Mouse (Mus musculus) CH12.LX (cell line): Measurements from ENCODE around the gene Gm20458. TPM values are rescaled to one million over a fixed set of nuclear protein-coding genes. Genes with fewer than 3 reads are reported as not detected.

ENCODE experiments used
- DNase-seq: peaks from one replicate; pipeline ENCODE4 v3.0.0-alpha.2; 2013; ENCODE audit errors: extremely low read depth
- H3K27ac ChIP-seq: 2 replicates; pipeline ENCODE4 v1.5.1; 2012; ENCODE audit warnings: low read depth, mild to moderate bottlenecking, control low read depth, moderate library complexity; ENCODE audit not compliant: insufficient read depth
- H3K27me3 ChIP-seq: replicated peaks from 2 replicates; pipeline ENCODE3; 2012; ENCODE audit warnings: inconsistent platforms
- H3K36me3 ChIP-seq, 2 experiments: replicated peaks in 1 of 2; 2 replicates each; pipeline versions ENCODE3 to v1.6.1; 2012; ENCODE audit warnings: inconsistent platforms in 1 of 2, low read length in 1 of 2, mild to moderate bottlenecking in 1 of 2, mixed read lengths in 1 of 2, moderate library complexity in 1 of 2; ENCODE audit not compliant: control insufficient read depth in 1 of 2, insufficient read depth in 1 of 2
- H3K4me1 ChIP-seq, 2 experiments: 2 replicates each; pipeline ENCODE4 v1.6.1; 2012; ENCODE audit warnings: inconsistent platforms in 1 of 2, moderate library complexity in 1 of 2; ENCODE audit not compliant: insufficient read depth in 2 of 2, control insufficient read depth in 1 of 2
- H3K4me2 ChIP-seq: 2 replicates; pipeline ENCODE4 v1.6.1; 2012; ENCODE audit warnings: low read depth, mild to moderate bottlenecking, control low read depth; ENCODE audit not compliant: poor library complexity, insufficient read depth, severe bottlenecking
- H3K4me3 ChIP-seq, 3 experiments: fragments of 150-350 bp in 1 of 3; sonication (generic) in 1 of 3; replicated peaks in 1 of 3; 2 replicates each; pipeline versions ENCODE3 to v1.5.1; 2011 to 2012; ENCODE audit warnings: low read depth in 2 of 3, low read length in 2 of 3, mild to moderate bottlenecking in 2 of 3, moderate library complexity in 2 of 3, control low read depth in 1 of 3, improper control_type of control experiment in 1 of 3, inconsistent platforms in 1 of 3, mixed read lengths in 1 of 3; ENCODE audit not compliant: poor library complexity in 1 of 3
- H3K79me2 ChIP-seq: replicated peaks from 2 replicates; pipeline ENCODE4 v1.6.1; 2012; ENCODE audit warnings: mild to moderate bottlenecking, moderate library complexity; ENCODE audit not compliant: control insufficient read depth, poor library complexity, insufficient read depth, severe bottlenecking; ENCODE audit errors: extremely low read depth
- H3K9ac ChIP-seq: 2 replicates; pipeline ENCODE4 v1.6.1; 2012; ENCODE audit warnings: low read depth, mild to moderate bottlenecking, control low read depth, moderate library complexity; ENCODE audit not compliant: insufficient read depth
- H3K9me3 ChIP-seq: replicated peaks from 2 replicates; pipeline ENCODE3; 2012; ENCODE audit warnings: low read length, inconsistent platforms, mixed read lengths
- BHLHE40 ChIP-seq: IDR thresholded peaks from 2 replicates; pipeline ENCODE4 v1.6.1; 2011; ENCODE audit warnings: mild to moderate bottlenecking, low read depth, low read length, improper control_type of control experiment
- CTCF ChIP-seq, 2 experiments: IDR thresholded peaks in 1 of 2; conservative IDR thresholded peaks in 1 of 2; 2 replicates each; pipeline ENCODE4 v1.5.1; 2011 to 2012; ENCODE audit warnings: low read depth in 2 of 2, low read length in 2 of 2, improper control_type of control experiment in 1 of 2, inconsistent platforms in 1 of 2, mild to moderate bottlenecking in 1 of 2, moderate library complexity in 1 of 2
- ELF1 ChIP-seq: IDR thresholded peaks from 2 replicates; pipeline ENCODE4 v1.6.1; 2014; ENCODE audit warnings: low read depth, mild to moderate bottlenecking, inconsistent platforms, low read length, improper control_type of control experiment
- ETS1 ChIP-seq: conservative IDR thresholded peaks from 2 replicates; pipeline ENCODE4 v1.6.1; 2012; ENCODE audit warnings: low read depth, mild to moderate bottlenecking, inconsistent platforms, low read length, improper control_type of control experiment, moderate library complexity
- HCFC1 ChIP-seq: IDR thresholded peaks from 2 replicates; pipeline ENCODE4 v1.6.1; 2012; ENCODE audit warnings: low read depth, mild to moderate bottlenecking, inconsistent platforms, low read length, improper control_type of control experiment
- IRF4 ChIP-seq: IDR thresholded peaks from 2 replicates; pipeline ENCODE4 v1.6.1; 2014; ENCODE audit warnings: low read depth, mild to moderate bottlenecking, inconsistent platforms, low read length, improper control_type of control experiment
- MAFK ChIP-seq: IDR thresholded peaks from 2 replicates; pipeline ENCODE4 v1.6.1; 2011; ENCODE audit warnings: low read length, improper control_type of control experiment; ENCODE audit not compliant: insufficient replicate concordance
- MYC ChIP-seq: IDR thresholded peaks from 2 replicates; pipeline ENCODE4 v1.6.1; 2011; ENCODE audit warnings: low read depth, mild to moderate bottlenecking, improper control_type of control experiment, low read length
- NRF1 ChIP-seq: IDR thresholded peaks from 2 replicates; pipeline ENCODE4 v1.6.1; 2014; ENCODE audit warnings: low read depth, mild to moderate bottlenecking, inconsistent platforms, low read length, improper control_type of control experiment, moderate library complexity
- POLR2A ChIP-seq: IDR thresholded peaks from 2 replicates; pipeline ENCODE4 v1.6.1; 2011; ENCODE audit warnings: low read depth, mild to moderate bottlenecking, improper control_type of control experiment, low read length
- RAD21 ChIP-seq: IDR thresholded peaks from 2 replicates; pipeline ENCODE4 v1.6.1; 2011; ENCODE audit warnings: low read depth, mild to moderate bottlenecking, low read length, improper control_type of control experiment, moderate library complexity
- SIN3A ChIP-seq: IDR thresholded peaks from 2 replicates; pipeline ENCODE4 v1.6.1; 2012; ENCODE audit warnings: low read length, improper control_type of control experiment, inconsistent platforms
- SMC3 ChIP-seq: IDR thresholded peaks from 2 replicates; pipeline ENCODE4 v1.6.1; 2011; ENCODE audit warnings: low read depth, low read length, improper control_type of control experiment
- TBP ChIP-seq: conservative IDR thresholded peaks from 2 replicates; pipeline ENCODE4 v1.6.1; 2011; ENCODE audit warnings: low read depth, low read length, improper control_type of control experiment
- UBTF ChIP-seq: IDR thresholded peaks from 2 replicates; pipeline ENCODE4 v1.6.1; 2012; ENCODE audit warnings: low read depth, mild to moderate bottlenecking, inconsistent platforms, low read length, improper control_type of control experiment, moderate library complexity
- USF2 ChIP-seq: conservative IDR thresholded peaks from 2 replicates; pipeline ENCODE4 v1.6.1; 2011; ENCODE audit warnings: low read depth, low read length, improper control_type of control experiment
- dilution Hi-C: fragments of 300-500 bp; cut with MboI; formaldehyde crosslinking; loops from 2 replicates; pipeline ENCODE4 v1.14.3; 2020; ENCODE audit warnings: low sequenced_read_pairs; ENCODE audit not compliant: extremely low pct_unique_long_range_greater_than_20kb, extremely low pct_ligation_motif_present
- in situ Hi-C: fragments of 300-500 bp; cut with MboI; formaldehyde crosslinking; loops from 3 replicates; pipeline ENCODE4 v1.14.3; 2019; ENCODE audit warnings: low sequenced_read_pairs, low pct_ligation_motif_present, low pct_unique_long_range_greater_than_20kb, mixed read lengths
- polyA plus RNA-seq: library from polyadenylated mRNA; unstranded; fragments of >175 nt; gene quantifications from 2 replicates; pipeline ENCODE4 v1.2.1, GENCODE M21; 2012; ENCODE audit warnings: low read depth; ENCODE audit not compliant: insufficient read length
- total RNA-seq, 2 experiments: library from RNA; depleted of rRNA; stranded (reverse); fragments of 300-350 nt in 1 of 2; fragments of >200 nt in 1 of 2; gene quantifications; 2 replicates each; pipeline ENCODE4 v1.2.3; 2012 to 2014

The Gm20458 gene
- total and polyA plus RNA-seq, 3 experiments = 0.31 to 1.1 (median 0.74) TPM

DNA sequence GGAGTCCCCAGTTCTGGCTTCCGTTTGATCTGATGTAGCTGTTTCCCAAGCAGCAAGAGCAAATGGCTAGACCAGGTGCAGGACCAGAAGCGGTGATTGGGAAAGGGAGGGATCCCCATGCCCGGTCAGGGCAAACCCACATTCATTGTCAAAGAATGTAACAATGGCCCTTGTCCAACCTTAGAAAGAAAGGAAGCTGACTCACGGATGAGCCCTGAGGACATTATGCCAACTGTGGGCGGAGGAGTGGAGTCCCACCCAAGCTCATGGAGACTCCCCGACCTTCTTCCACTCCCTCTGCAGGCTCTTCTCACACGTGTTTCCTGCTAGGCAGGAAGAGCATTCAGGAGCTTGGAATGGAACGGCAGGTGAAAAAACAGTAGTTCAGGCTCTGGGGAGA is 52.6 kb downstream of the Gm20458 start:
- in situ Hi-C loops (no loop called here), dilution Hi-C loops (no loop called here)
- H3K9me3 ChIP-seq = peaks cover 7% of the 10 kb centered on the region
- H3K27ac ChIP-seq = no peak overlapping the region
- DNase-seq = no peak
- no peaks in the 10 kb centered on the region for H3K4me1 ChIP-seq
- H3K9ac ChIP-seq = no peak overlapping the region
- H3K79me2 ChIP-seq = no peaks in the 10 kb centered on the region
- TF ChIP-seq CTCF (conservative IDR thresholded peaks at IDR 0.05 in 1 of 2, IDR thresholded peaks at IDR 0.05 in 1 of 2; ENCODE audit: low read depth in 2 of 2, low read length in 2 of 2) = no peak
- TF ChIP-seq UBTF = no peak
- no peak for TF ChIP-seq BHLHE40
- H3K4me2 ChIP-seq = no peak overlapping the region
- H3K4me3 ChIP-seq = no peak overlapping the region
- peaks cover 4 to 30% of the 10 kb centered on the region in 2 experiments for H3K36me3 ChIP-seq
- H3K27me3 ChIP-seq = peaks cover 2% of the 10 kb centered on the region

DNA sequence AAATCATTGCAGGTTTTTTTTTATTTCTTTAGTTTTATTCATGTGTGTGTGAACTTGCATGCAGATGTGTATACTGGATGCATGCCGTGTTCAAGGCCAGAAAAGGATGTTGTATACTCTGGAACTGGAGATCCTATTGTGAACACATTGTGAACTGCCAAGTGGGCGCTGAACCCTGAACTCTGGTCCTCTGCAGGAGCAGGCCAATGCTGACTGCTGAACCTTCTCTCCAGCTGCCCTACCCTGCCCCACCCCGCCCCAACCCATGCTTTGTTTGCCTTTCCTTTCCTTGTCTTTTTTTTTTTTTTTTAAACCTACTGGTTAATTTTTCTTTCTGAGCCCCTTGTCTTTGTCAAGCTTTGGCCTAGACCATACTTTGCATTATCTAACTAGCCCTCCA is 54.1 kb downstream of the Gm20458 start:
- H3K79me2 ChIP-seq = no peaks in the 10 kb centered on the region
- no peak overlapping the region for H3K27ac ChIP-seq
- H3K9ac ChIP-seq = no peak overlapping the region
- H3K36me3 ChIP-seq = peaks cover 0 to 17% of the 10 kb centered on the region in 2 experiments
- H3K27me3 ChIP-seq = peaks cover 9% of the 10 kb centered on the region
- TF ChIP-seq CTCF (conservative IDR thresholded peaks at IDR 0.05 in 1 of 2, IDR thresholded peaks at IDR 0.05 in 1 of 2; ENCODE audit: low read depth in 2 of 2, low read length in 2 of 2) (no peak), USF2 (no peak), ELF1 (no peak), MAFK (no peak), ETS1 (no peak), RAD21 (no peak), SMC3 (no peak), POLR2A (no peak), NRF1 (no peak), MYC (no peak), HCFC1 (no peak), IRF4 (no peak), TBP (no peak)
- in situ Hi-C loops (loop anchor here (5.0 kb wide), 1 partner anchor 108 kb away; the partner anchor contains the start of gene Matn4), dilution Hi-C loops (no loop called here)
- no peak overlapping the region for H3K4me3 ChIP-seq
- H3K9me3 ChIP-seq = peaks cover 7% of the 10 kb centered on the region
- no peak for DNase-seq
- H3K4me1 ChIP-seq = peaks cover 0 to 4% of the 10 kb centered on the region in 2 experiments; a peak in 1 of 4 replicates
- H3K4me2 ChIP-seq = no peak overlapping the region

DNA sequence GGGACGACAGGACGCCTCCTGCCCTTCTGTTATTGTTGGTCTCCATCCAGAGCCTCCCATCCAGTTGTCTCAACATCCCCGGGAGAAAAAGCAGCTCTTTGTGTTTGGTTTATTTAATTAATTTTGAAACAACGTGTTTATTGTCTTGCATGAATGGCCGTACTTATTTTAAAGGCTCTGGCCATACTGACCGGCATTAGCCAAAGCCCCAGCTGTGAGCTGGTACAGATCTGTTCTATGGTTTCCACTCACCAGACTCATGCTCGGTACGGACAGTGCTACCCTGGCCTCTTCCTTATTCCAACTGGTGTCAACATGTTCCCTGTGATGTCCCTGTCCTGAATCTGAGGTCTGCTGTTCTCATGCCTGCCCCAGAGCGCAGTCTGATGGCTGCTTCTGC is 55.1 kb downstream of the Gm20458 start:
- Histone ChIP-seq H3K9ac (no peak overlapping the region), H3K4me3 (no peak overlapping the region), H3K4me2 (no peak overlapping the region), H3K79me2 (no peaks in the 10 kb centered on the region), H3K4me1 (peaks cover under 1 to 10% of the 10 kb centered on the region in 2 experiments), H3K27me3 (peaks cover 9% of the 10 kb centered on the region), H3K27ac (no peak overlapping the region), H3K36me3 (peaks cover 0 to 8% of the 10 kb centered on the region in 2 experiments), H3K9me3 (peaks cover 7% of the 10 kb centered on the region)
- dilution Hi-C loops = no loop called here
- in situ Hi-C loops = loop anchor here (5.0 kb wide), 1 partner anchor 109 kb away; the partner anchor contains the start of gene Matn4
- TF ChIP-seq ETS1 (no peak), SIN3A (no peak)
- DNase-seq = no peak
